In the genomic region with DNA sequence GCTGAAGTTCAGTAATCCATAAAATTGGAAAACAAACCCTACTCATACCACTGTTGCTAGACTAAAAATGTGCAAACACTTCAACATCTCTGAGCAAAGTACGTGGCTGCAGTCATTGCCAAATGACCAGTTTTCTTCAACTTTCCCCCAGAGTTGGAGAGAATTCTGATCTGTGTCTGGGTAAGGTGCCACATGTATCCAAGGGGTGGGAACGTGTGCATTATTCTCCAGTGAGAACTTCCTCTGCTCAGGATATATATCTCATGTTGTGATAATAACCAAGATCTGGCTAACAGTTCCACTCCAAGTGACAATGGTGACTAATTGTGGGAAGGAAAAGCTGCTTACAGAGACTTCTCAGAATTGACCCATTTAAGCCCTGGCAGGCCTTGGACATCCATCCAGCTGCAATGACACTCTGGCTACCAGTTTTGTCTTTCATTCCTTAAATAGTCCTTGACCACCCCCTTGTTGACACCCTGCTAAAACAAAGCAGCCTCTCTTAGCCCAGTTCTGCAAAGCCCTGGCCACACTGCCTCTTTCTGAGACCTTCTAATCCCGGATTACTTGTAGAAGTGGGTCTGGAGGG, we compare ENCODE assay signal across 22 mouse cellular contexts.
DNase-seq lines count a peak whose midpoint lies in the region; ATAC-seq and TF ChIP-seq lines count a peak whose summit lies in the region.
"Had no signal": no experiment of that assay in that cellular context is flagged by ENCODE, and none has a peak within 500 bp of the region (broad histone marks: within the 10 kb centered on the region; RNA-seq: fewer than 3 reads in every experiment).

No protein-coding gene starts in this region.

- H3K27ac ChIP-seq in midbrain, embryonic 10.5 days (replicated peaks): peak overlapping the region; percentile 33; the same call in 1 of the 2 replicates
- no peak overlapping the region for H3K27ac ChIP-seq in midbrain, embryonic 14.5 days (replicated peaks; ENCODE audit: low read depth, low read length)
- peak overlapping the region; percentile 67; the same call in 1 of the 2 replicates for H3K27ac ChIP-seq in stomach, postnatal 0 days (replicated peaks)
- H3K27ac ChIP-seq: heart, embryonic 10.5 days; hindbrain, embryonic 12.5 days had no signal

- TF ChIP-seq EP300 in stomach, postnatal 0 days (optimal IDR thresholded peaks at IDR 0.05): no peak

- ATAC-seq in frontal cortex, adult (ENCODE audit: low TSS enrichment): peak; percentile 20; the same call in 1 of the 2 replicates
- ATAC-seq in midbrain, embryonic 14.5 days (ENCODE audit: low FRiP score, low TSS enrichment): no peak
- ATAC-seq in stomach, postnatal 0 days (ENCODE audit: low FRiP score, low TSS enrichment): no peak
- ATAC-seq in erythroid progenitor cell, adult 5-6 weeks (replicated peaks; ENCODE audit: low FRiP score, poor library complexity, severe bottlenecking): no peak
- ATAC-seq: forebrain, embryonic 14.5 days; inflammation-experienced regulatory T-cells, adult 6 months had no signal

- peaks cover 39% of the 10 kb centered on the region for H3K27me3 ChIP-seq in midbrain, embryonic 10.5 days (ENCODE audit: low read depth, poor library complexity, severe bottlenecking)
- no peaks in the 10 kb centered on the region for H3K27me3 ChIP-seq in midbrain, embryonic 14.5 days (ENCODE audit: control insufficient read depth, insufficient read depth, low read length)
- no peaks in the 10 kb centered on the region for H3K27me3 ChIP-seq in stomach, postnatal 0 days (ENCODE audit: control insufficient read depth, insufficient read depth, low read length)
- H3K27me3 ChIP-seq: CH12.LX; embryonic facial prominence, embryonic 13.5 days had no signal

- DNase-seq in frontal cortex, adult 2 months (ENCODE audit: extremely low spot score in 1 of 2, low spot score in 1 of 2): no peak
- DNase-seq in midbrain, embryonic 10.5 days (ENCODE audit: low spot score): no peak
- no peak for DNase-seq in midbrain, embryonic 14.5 days
- peak; percentile 27 for DNase-seq in brain, adult 2 months (ENCODE audit: low read depth, low spot score)
- no peak for DNase-seq in stomach, postnatal 0 days (ENCODE audit: low spot score)
- DNase-seq in cerebellum, postnatal 25 days: no peak
- DNase-seq: adrenal gland, postnatal 10 days; cerebellum, adult 8-10 months; cerebellum, postnatal 14 days; gastrocnemius, postnatal 10 days; heart, adult 18-20 months; heart, postnatal 10 days; heart, postnatal 4 days had no signal

- peaks cover 16% of the 10 kb centered on the region for H3K4me1 ChIP-seq in midbrain, embryonic 10.5 days
- H3K4me1 ChIP-seq in midbrain, embryonic 14.5 days (ENCODE audit: control insufficient read depth, insufficient read depth, low read length): no peaks in the 10 kb centered on the region
- peaks cover 6% of the 10 kb centered on the region for H3K4me1 ChIP-seq in stomach, postnatal 0 days (replicated peaks; ENCODE audit: control insufficient read depth, insufficient read depth)

- no peak overlapping the region for H3K4me2 ChIP-seq in midbrain, embryonic 14.5 days (ENCODE audit: low read length)
- H3K4me2 ChIP-seq in stomach, postnatal 0 days (replicated peaks; ENCODE audit: low read depth): no peak overlapping the region
- H3K4me2 ChIP-seq: embryonic facial prominence, embryonic 13.5 days; hindbrain, embryonic 12.5 days had no signal

- TF ChIP-seq CTCF in stomach, postnatal 0 days (IDR thresholded peaks at IDR 0.05; ENCODE audit: low read depth): no peak

- WGBS in midbrain, embryonic 10.5 days: 66% methylated on average over 3 of the region's 3 CpGs
- 67% methylated on average over 3 of the region's 3 CpGs for WGBS in midbrain, embryonic 14.5 days
- 74% methylated on average over 3 of the region's 3 CpGs for WGBS in stomach, postnatal 0 days

- H3K9ac ChIP-seq in midbrain, embryonic 14.5 days (replicated peaks; ENCODE audit: low read length): no peak overlapping the region
- no peak overlapping the region for H3K9ac ChIP-seq in stomach, postnatal 0 days (ENCODE audit: low read length)
- H3K9ac ChIP-seq: embryonic facial prominence, embryonic 13.5 days; hindbrain, embryonic 12.5 days had no signal

- no peaks in the 10 kb centered on the region for H3K36me3 ChIP-seq in midbrain, embryonic 10.5 days
- no peaks in the 10 kb centered on the region for H3K36me3 ChIP-seq in midbrain, embryonic 14.5 days (ENCODE audit: control insufficient read depth, insufficient read depth, low read length)
- no peaks in the 10 kb centered on the region for H3K36me3 ChIP-seq in stomach, postnatal 0 days (ENCODE audit: control insufficient read depth, insufficient read depth, low read length)
- H3K36me3 ChIP-seq: embryonic facial prominence, embryonic 13.5 days; forebrain, embryonic 10.5 days; heart, embryonic 10.5 days; hindbrain, embryonic 12.5 days had no signal

- H3K9me3 ChIP-seq in midbrain, embryonic 10.5 days (replicated peaks): no peaks in the 10 kb centered on the region
- no peaks in the 10 kb centered on the region for H3K9me3 ChIP-seq in midbrain, embryonic 14.5 days (ENCODE audit: control insufficient read depth, low read length)
- no peaks in the 10 kb centered on the region for H3K9me3 ChIP-seq in stomach, postnatal 0 days (ENCODE audit: control insufficient read depth, low read length)
- H3K9me3 ChIP-seq: embryonic facial prominence, embryonic 13.5 days; forebrain, embryonic 10.5 days; heart, embryonic 10.5 days; hindbrain, embryonic 12.5 days had no signal

- H3K4me3 ChIP-seq in midbrain, embryonic 10.5 days: no peak overlapping the region
- no peak overlapping the region for H3K4me3 ChIP-seq in midbrain, embryonic 14.5 days (replicated peaks; ENCODE audit: low read depth, low read length)
- no peak overlapping the region for H3K4me3 ChIP-seq in stomach, postnatal 0 days (ENCODE audit: low read depth, low read length)
- H3K4me3 ChIP-seq: embryonic facial prominence, embryonic 13.5 days; forebrain, embryonic 10.5 days; heart, embryonic 10.5 days; hindbrain, embryonic 12.5 days had no signal
